Mouse (Mus musculus): Measurements from ENCODE around the gene Cacng6.

The Cacng6 gene

DNA sequence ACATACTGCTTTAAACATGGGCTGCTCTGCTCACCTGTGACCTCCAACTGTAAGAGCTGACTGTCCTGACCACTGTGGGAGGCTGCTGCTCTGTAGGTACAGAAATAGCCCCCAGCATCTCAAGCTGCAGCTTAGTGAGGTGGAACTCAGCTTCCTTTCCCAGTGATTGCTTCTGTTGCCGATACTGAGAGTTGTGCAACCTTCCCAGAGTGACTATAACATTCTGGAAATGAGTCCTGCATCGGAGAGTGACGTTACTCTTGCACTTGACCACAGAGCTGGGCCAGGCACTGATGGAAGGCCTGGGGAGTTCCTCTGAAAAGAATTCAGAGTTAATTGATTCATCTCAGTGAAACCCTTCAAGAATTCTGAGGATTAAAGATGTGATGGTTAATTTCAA lies 48.8 kb downstream of the Cacng6 start:
- no peak for DNase-seq

DNA sequence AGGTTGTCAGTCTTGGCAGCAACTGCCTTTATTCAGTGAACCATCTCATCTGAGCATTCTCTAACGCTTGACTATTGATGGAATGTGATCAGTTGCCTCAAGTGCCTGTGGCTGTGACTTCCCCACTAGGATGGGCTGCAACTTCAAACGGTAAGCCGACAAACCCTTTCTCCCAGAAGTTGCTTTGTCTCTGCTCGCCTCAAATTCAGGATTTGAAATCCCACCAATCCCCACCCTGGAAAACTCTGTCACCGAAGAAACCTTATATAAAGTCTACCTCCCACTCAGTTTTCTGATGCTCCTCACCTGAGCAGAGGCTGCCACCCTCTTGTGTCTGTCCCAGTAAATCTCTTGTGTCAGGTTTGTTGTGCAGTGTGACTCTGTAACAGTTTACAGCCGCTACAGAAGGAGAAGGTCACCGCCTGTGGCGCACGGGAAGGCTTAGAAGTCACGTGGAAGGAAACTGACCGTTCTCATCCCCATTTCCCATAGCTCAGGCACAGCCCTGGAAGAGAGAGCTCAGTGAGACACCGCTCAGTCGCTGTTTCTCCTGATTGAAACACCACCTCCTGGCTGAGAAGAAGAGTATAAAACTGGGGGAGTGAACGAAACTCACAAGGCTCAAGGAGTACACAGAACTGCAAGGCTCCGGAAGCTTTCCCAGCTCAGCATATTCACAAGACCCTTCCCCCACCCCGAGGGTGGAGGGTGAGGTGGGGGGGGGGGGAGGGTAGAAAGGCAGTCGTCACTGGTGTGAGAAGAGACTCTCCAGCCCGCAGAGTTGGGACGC lies 50.5 kb downstream of the Cacng6 start:
- peak; percentile 32 for DNase-seq

DNA sequence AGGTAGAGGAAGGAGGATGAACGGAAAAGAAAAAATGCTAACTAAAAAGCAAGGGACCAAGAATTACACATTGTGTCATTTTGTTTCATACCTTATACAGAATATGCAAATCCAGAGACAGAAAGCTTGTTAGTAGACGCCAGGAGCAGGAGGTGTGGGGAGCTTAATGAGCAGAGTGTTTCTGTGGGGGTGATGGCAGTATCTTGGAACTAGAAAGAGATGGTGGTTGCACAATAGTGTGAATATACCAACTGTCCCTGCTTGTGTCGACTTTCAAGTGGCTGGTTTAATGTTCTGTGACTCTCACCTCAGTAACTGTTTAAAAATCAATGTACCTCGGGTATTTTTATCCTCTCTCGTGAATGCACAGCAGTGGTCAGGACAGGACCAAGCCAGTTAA lies 52.7 kb downstream of the Cacng6 start:
- DNase-seq = no peak

DNA sequence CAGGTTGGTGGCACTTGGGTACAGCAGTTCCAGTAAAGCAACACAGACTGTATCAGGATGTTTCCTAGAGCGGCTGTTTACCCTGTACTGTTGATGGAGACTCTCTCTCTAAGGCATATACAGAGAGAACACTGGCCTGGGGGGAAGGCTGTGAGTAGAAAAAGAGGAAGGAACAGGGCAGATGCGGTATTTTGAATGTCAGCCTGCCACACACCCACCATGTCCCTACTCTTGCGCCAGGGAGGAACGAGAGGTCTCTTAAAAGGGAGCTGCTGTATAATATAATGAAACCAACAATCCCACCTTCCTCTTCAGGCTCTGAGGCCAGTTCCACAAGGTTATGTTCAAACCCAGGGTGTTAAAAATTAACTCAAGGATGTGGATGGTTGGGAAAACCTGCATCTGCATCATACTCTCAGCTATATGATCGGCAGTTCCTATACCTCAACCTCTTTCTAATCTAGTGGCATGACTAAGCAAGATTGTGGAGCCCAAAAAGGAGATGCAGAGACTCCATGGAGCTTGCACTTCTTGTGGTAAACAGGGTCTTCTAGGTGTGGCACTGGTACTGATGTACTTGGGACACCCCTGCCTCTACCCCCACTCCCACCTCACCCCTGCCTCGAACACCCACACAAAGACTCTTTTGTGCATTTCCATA lies 58.1 kb downstream of the Cacng6 start:
- DNase-seq = no peak
